Mouse (Mus musculus): ENCODE data around the gene Pde4c.

The Pde4c gene

GRCm38 (mm10) chr8:70765838-70766570 is 42.5 kb downstream of the Pde4c start:
- DNase-seq (ENCODE audit: low spot score in 2 of 2) = peak; percentile 53 to 86

GRCm38 (mm10) chr8:70766571-70767440 is 43.3 kb downstream of the Pde4c start:
- peak in 1 of 2 experiments; percentile 56 for DNase-seq (ENCODE audit: low spot score in 2 of 2)

GRCm38 (mm10) chr8:70767503-70767902 is 44.0 kb downstream of the Pde4c start:
- no peak for DNase-seq (ENCODE audit: low spot score in 2 of 2)

- peak in 1 of 2 experiments; percentile 71 for DNase-seq (ENCODE audit: low spot score in 2 of 2)
These were observed 44.8 kb downstream of the Pde4c start for GRCm38 (mm10) chr8:70768231-70768776.

GRCm38 (mm10) chr8:70768956-70769355 is 45.4 kb downstream of the Pde4c start:
- no peak for DNase-seq (ENCODE audit: low spot score in 2 of 2)

- peak; percentile 91 to 95 for DNase-seq (ENCODE audit: low spot score in 2 of 2)
These were observed 45.8 kb downstream of the Pde4c start for GRCm38 (mm10) chr8:70769359-70769758.

- DNase-seq (ENCODE audit: low spot score in 2 of 2) = no peak
These were observed 46.3 kb downstream of the Pde4c start for GRCm38 (mm10) chr8:70769858-70770257.

- no peak for DNase-seq (ENCODE audit: low spot score in 2 of 2)
These were observed 47.2 kb downstream of the Pde4c start for GRCm38 (mm10) chr8:70770748-70771147.

- no peak for DNase-seq (ENCODE audit: low spot score in 2 of 2)
These were observed 47.7 kb downstream of the Pde4c start for GRCm38 (mm10) chr8:70771217-70771616.

GRCm38 (mm10) chr8:70772075-70772474 is 48.6 kb downstream of the Pde4c start:
- no peak for DNase-seq (ENCODE audit: low spot score in 2 of 2)

- DNase-seq (ENCODE audit: low spot score in 2 of 2) = no peak
These were observed 49.4 kb downstream of the Pde4c start for GRCm38 (mm10) chr8:70772890-70773289.

GRCm38 (mm10) chr8:70773410-70773809 is 49.9 kb downstream of the Pde4c start:
- DNase-seq (ENCODE audit: low spot score in 2 of 2) = no peak

- DNase-seq (ENCODE audit: low spot score in 2 of 2) = no peak
These were observed 50.3 kb downstream of the Pde4c start for GRCm38 (mm10) chr8:70773833-70774232.

GRCm38 (mm10) chr8:70774740-70775139 is 51.2 kb downstream of the Pde4c start:
- DNase-seq (ENCODE audit: low spot score in 2 of 2) = no peak

GRCm38 (mm10) chr8:70775227-70775626 is 51.7 kb downstream of the Pde4c start:
- DNase-seq (ENCODE audit: low spot score in 2 of 2) = no peak

- DNase-seq (ENCODE audit: low spot score in 2 of 2) = no peak
These were observed 52.5 kb downstream of the Pde4c start for GRCm38 (mm10) chr8:70775851-70776495.

- DNase-seq (ENCODE audit: low spot score in 2 of 2) = peak; percentile 93 to 96
These were observed 53.2 kb downstream of the Pde4c start, which contains the start of gene Pik3r2 for GRCm38 (mm10) chr8:70776496-70777444. Pik3r2 (minus strand) TSS chr8:70776713.

GRCm38 (mm10) chr8:70780093-70780492 is 56.6 kb downstream of the Pde4c start:
- DNase-seq (ENCODE audit: low spot score in 2 of 2) = no peak

GRCm38 (mm10) chr8:70786291-70787050 is 63.0 kb downstream of the Pde4c start:
- no peak for DNase-seq (ENCODE audit: low spot score in 2 of 2)

GRCm38 (mm10) chr8:70787051-70787445 is 63.5 kb downstream of the Pde4c start:
- DNase-seq (ENCODE audit: low spot score in 2 of 2) = no peak

Data from natural killer cell, adult 2 months (primary cell).